Mouse (Mus musculus): ENCODE measurements around the gene Sfrp5. TPM values are rescaled to one million over a fixed set of nuclear protein-coding genes. Genes with fewer than 3 reads are reported as not detected.

Sfrp5 gene
- polyA plus RNA-seq, 1 experiment from 2014 or later, result 1.2 TPM

DNA sequence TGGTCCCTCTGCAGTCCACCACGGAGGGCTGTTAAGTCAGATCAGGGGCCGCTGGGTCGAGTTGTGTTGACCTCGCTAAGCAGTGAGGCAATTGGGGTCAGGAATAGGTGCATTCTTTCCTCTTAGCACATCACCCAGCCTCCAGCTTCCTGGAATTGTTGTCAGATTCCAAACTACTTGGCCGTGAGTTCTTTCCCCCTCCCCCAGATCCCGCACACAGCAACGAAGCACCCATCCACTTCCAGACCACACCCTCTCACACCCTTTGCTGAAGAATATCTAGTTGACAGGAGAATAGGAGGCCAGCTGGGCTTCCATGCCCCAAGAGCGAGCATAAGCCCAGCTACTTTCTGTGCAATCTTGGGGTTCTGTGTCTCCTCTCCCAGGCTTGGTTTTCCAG lies 9.9 kb upstream of the Sfrp5 start:
- H3K4me2 ChIP-seq (ENCODE audit: low read depth, low read length), result no peak overlapping the region
- H3K9me3 ChIP-seq (replicated peaks; ENCODE audit: control insufficient read depth, low read length), result no peaks in the 10 kb centered on the region
- no peak overlapping the region for H3K4me3 ChIP-seq (ENCODE audit: low read depth, low read length)
- H3K27ac ChIP-seq (replicated peaks; ENCODE audit: low read depth, low read length), result no peak overlapping the region
- no peaks in the 10 kb centered on the region for H3K36me3 ChIP-seq (replicated peaks; ENCODE audit: control insufficient read depth, insufficient read depth, low read depth, low read length)
- no peaks in the 10 kb centered on the region for H3K27me3 ChIP-seq (ENCODE audit: control insufficient read depth, insufficient read depth, low read length)
- DNase-seq (ENCODE audit: low spot score) (no peak), ATAC-seq (replicated peaks; ENCODE audit: insufficient number of reproducible peaks, low FRiP score, low TSS enrichment, low read depth) (no peak)
- no peak overlapping the region for H3K9ac ChIP-seq (replicated peaks; ENCODE audit: low read length)
- H3K4me1 ChIP-seq (ENCODE audit: control insufficient read depth, insufficient read depth, low read length), result no peaks in the 10 kb centered on the region
- WGBS, result 24% methylated on average over 8 of the region's 8 CpGs

DNA sequence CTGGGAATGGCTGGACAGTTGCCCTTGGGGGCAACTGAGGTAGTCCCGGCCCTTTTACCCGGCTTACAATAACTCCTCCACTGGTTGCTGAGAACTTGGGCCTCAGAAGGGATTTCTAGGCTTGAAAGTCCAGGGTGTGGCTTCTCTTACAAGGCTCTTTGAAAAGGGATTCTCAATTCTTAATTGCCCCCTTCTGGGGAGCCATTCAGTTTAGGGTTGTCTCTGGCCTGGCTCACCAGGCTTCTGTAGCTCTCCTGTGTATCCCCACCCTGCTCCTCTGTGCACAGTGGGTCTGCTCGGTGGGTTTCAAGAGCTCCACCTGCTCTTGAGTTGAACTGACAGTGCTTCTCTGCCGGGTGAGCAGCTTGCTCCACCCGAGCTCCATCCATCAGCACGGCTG lies 7.9 kb upstream of the Sfrp5 start:
- H3K9ac ChIP-seq (replicated peaks; ENCODE audit: low read length), result no peak overlapping the region
- H3K9me3 ChIP-seq (replicated peaks; ENCODE audit: control insufficient read depth, low read length), result no peaks in the 10 kb centered on the region
- H3K4me1 ChIP-seq (ENCODE audit: control insufficient read depth, insufficient read depth, low read length), result no peaks in the 10 kb centered on the region
- 47% methylated on average over 6 of the region's 6 CpGs for WGBS
- H3K36me3 ChIP-seq (replicated peaks; ENCODE audit: control insufficient read depth, insufficient read depth, low read depth, low read length), result no peaks in the 10 kb centered on the region
- no peaks in the 10 kb centered on the region for H3K27me3 ChIP-seq (ENCODE audit: control insufficient read depth, insufficient read depth, low read length)
- no peak overlapping the region for H3K4me3 ChIP-seq (ENCODE audit: low read depth, low read length)
- no peak overlapping the region for H3K4me2 ChIP-seq (ENCODE audit: low read depth, low read length)
- ATAC-seq (replicated peaks; ENCODE audit: insufficient number of reproducible peaks, low FRiP score, low TSS enrichment, low read depth) (no peak), DNase-seq (ENCODE audit: low spot score) (no peak)
- no peak overlapping the region for H3K27ac ChIP-seq (replicated peaks; ENCODE audit: low read depth, low read length)

DNA sequence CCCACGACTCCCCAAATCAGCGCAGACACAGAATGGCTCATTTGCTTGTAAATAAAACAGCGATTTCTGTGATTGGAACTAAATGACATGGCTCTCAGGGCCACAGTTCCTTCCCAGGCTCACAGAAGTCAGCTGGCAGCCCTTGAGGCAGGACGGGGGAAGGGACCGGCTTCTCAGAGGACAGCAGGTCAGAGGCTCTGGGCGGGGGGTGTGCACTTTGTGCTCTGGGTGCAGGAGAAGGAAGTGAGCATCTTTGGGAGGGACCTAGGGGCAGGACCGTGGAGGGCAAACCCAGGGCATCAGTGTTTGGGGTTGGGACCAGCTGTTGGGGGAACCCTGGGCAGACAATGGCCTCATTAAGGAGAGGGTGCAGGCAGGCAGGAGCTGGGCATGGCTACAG lies 7.4 kb upstream of the Sfrp5 start:
- Histone ChIP-seq H3K9me3 (replicated peaks; ENCODE audit: control insufficient read depth, low read length) (no peaks in the 10 kb centered on the region), H3K4me3 (ENCODE audit: low read depth, low read length) (no peak overlapping the region), H3K4me2 (ENCODE audit: low read depth, low read length) (no peak overlapping the region), H3K27ac (replicated peaks; ENCODE audit: low read depth, low read length) (no peak overlapping the region), H3K4me1 (ENCODE audit: control insufficient read depth, insufficient read depth, low read length) (no peaks in the 10 kb centered on the region), H3K9ac (replicated peaks; ENCODE audit: low read length) (no peak overlapping the region), H3K36me3 (replicated peaks; ENCODE audit: control insufficient read depth, insufficient read depth, low read depth, low read length) (no peaks in the 10 kb centered on the region), H3K27me3 (ENCODE audit: control insufficient read depth, insufficient read depth, low read length) (no peaks in the 10 kb centered on the region)
- DNase-seq (ENCODE audit: low spot score), result no peak
- 42% methylated on average over 7 of the region's 7 CpGs for WGBS
- no peak for ATAC-seq (replicated peaks; ENCODE audit: insufficient number of reproducible peaks, low FRiP score, low TSS enrichment, low read depth)

DNA sequence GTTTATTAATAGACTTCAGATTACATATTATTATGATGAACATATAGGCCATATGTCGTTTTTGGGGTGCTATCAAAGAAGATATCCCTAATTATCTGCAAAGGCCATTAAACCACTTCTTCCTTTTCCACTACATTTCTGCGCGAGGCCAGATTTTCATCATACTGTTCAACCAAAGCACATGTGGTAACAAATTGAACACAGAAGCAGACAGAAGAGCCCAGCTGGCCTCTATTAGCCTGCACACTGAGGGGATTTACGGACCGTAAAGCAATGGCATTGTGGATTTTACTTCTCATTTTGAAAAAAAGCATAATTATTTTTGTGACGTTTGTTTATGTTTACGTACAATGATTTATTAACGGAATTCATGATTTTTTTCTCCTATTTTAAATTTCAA lies 3.1 kb upstream of the Sfrp5 start:
- H3K9me3 ChIP-seq (replicated peaks; ENCODE audit: control insufficient read depth, low read length), result no peaks in the 10 kb centered on the region
- H3K27ac ChIP-seq (replicated peaks; ENCODE audit: low read depth, low read length), result no peak overlapping the region
- ATAC-seq (replicated peaks; ENCODE audit: insufficient number of reproducible peaks, low FRiP score, low TSS enrichment, low read depth) (no peak), DNase-seq (ENCODE audit: low spot score) (peak; percentile 86)
- H3K4me2 ChIP-seq (ENCODE audit: low read depth, low read length), result no peak overlapping the region
- no peaks in the 10 kb centered on the region for H3K36me3 ChIP-seq (replicated peaks; ENCODE audit: control insufficient read depth, insufficient read depth, low read depth, low read length)
- H3K27me3 ChIP-seq (ENCODE audit: control insufficient read depth, insufficient read depth, low read length), result peaks cover 34% of the 10 kb centered on the region
- 47% methylated on average over 8 of the region's 8 CpGs for WGBS
- H3K9ac ChIP-seq (replicated peaks; ENCODE audit: low read length), result no peak overlapping the region
- H3K4me1 ChIP-seq (ENCODE audit: control insufficient read depth, insufficient read depth, low read length), result peaks cover 3% of the 10 kb centered on the region
- no peak overlapping the region for H3K4me3 ChIP-seq (ENCODE audit: low read depth, low read length)

DNA sequence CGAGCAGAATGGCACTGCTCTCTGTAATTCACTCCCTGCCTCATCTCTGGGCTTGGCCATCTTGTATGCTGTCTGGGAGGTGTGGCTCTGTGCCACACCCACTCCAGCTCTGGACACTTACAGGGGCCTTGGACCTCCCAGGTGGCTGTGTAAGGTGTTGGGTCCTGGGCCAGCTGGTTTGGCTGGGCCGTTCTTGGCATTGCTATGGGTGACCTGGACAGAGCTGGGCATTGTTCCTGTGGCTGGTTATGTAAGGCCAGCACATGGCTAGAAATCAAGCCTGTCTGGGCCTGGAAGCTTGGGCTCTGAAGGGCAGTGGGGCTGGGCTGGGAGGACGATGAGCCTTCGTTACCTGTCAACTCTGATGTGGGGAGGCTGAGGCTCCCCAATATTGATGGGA lies 2.3 kb upstream of the Sfrp5 start:
- no peak for DNase-seq (ENCODE audit: low spot score)
- peaks cover 42% of the 10 kb centered on the region for H3K27me3 ChIP-seq (ENCODE audit: control insufficient read depth, insufficient read depth, low read length)
- no peak overlapping the region for H3K9ac ChIP-seq (replicated peaks; ENCODE audit: low read length)
- H3K4me2 ChIP-seq (ENCODE audit: low read depth, low read length), result no peak overlapping the region
- H3K36me3 ChIP-seq (replicated peaks; ENCODE audit: control insufficient read depth, insufficient read depth, low read depth, low read length), result no peaks in the 10 kb centered on the region
- WGBS, result 80% methylated on average over 4 of the region's 4 CpGs
- no peak for ATAC-seq (replicated peaks; ENCODE audit: insufficient number of reproducible peaks, low FRiP score, low TSS enrichment, low read depth)
- no peaks in the 10 kb centered on the region for H3K9me3 ChIP-seq (replicated peaks; ENCODE audit: control insufficient read depth, low read length)
- H3K27ac ChIP-seq (replicated peaks; ENCODE audit: low read depth, low read length), result no peak overlapping the region
- no peak overlapping the region for H3K4me3 ChIP-seq (ENCODE audit: low read depth, low read length)
- peaks cover 3% of the 10 kb centered on the region for H3K4me1 ChIP-seq (ENCODE audit: control insufficient read depth, insufficient read depth, low read length)

DNA sequence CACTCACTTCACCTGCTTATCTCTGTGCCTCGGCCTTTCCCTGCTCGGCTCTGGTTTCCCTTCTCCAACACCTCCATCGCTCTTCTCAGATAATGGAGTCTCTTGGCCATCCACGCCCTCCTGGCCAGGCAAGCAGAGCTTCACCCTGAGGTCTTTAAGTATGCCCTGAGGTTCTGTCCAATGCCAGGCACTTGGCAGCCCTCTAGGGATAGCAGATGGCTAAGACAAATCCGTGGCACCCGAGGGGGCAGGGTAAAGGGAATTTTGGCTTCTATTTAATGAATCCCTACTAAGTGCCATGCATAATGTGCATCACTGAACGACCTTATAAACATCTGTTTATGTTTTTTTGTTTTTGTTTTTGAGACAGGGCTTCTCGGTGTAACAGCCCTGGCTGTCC lies 415 bp upstream of the Sfrp5 start:
- Histone ChIP-seq H3K4me1 (ENCODE audit: control insufficient read depth, insufficient read depth, low read length) (peaks cover 3% of the 10 kb centered on the region), H3K36me3 (replicated peaks; ENCODE audit: control insufficient read depth, insufficient read depth, low read depth, low read length) (no peaks in the 10 kb centered on the region), H3K27me3 (ENCODE audit: control insufficient read depth, insufficient read depth, low read length) (peaks cover 44% of the 10 kb centered on the region), H3K27ac (replicated peaks; ENCODE audit: low read depth, low read length) (no peak overlapping the region), H3K9ac (replicated peaks; ENCODE audit: low read length) (no peak overlapping the region), H3K9me3 (replicated peaks; ENCODE audit: control insufficient read depth, low read length) (no peaks in the 10 kb centered on the region), H3K4me3 (ENCODE audit: low read depth, low read length) (no peak overlapping the region), H3K4me2 (ENCODE audit: low read depth, low read length) (no peak overlapping the region)
- no peak for ATAC-seq (replicated peaks; ENCODE audit: insufficient number of reproducible peaks, low FRiP score, low TSS enrichment, low read depth)
- 38% methylated on average over 8 of the region's 8 CpGs for WGBS
- no peak for DNase-seq (ENCODE audit: low spot score)

DNA sequence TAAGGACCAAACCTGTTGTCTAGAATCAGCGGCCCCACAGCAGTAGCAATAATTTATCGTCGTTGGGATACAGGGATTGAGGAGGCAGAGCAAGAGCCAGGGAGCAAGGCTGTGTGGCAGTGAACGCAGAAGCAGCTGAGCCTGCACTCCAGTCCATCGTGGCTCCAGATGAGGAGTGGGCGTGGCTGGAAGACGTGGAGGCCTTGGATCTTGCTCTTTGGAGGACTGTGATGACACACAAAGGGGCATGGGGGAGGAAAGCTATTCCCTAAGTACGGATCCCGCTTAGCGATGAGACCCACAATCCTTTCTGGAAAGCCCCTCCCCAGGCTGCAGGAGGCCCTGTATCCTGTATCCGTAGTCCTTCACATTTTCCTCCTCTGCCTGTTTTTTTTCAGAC lies 4.0 kb downstream of the Sfrp5 start:
- Histone ChIP-seq H3K4me2 (ENCODE audit: low read depth, low read length) (no peak overlapping the region), H3K4me3 (ENCODE audit: low read depth, low read length) (no peak overlapping the region), H3K4me1 (ENCODE audit: control insufficient read depth, insufficient read depth, low read length) (peaks cover 3% of the 10 kb centered on the region), H3K27ac (replicated peaks; ENCODE audit: low read depth, low read length) (no peak overlapping the region), H3K9me3 (replicated peaks; ENCODE audit: control insufficient read depth, low read length) (no peaks in the 10 kb centered on the region), H3K27me3 (ENCODE audit: control insufficient read depth, insufficient read depth, low read length) (peaks cover 38% of the 10 kb centered on the region), H3K9ac (replicated peaks; ENCODE audit: low read length) (no peak overlapping the region), H3K36me3 (replicated peaks; ENCODE audit: control insufficient read depth, insufficient read depth, low read depth, low read length) (no peaks in the 10 kb centered on the region)
- 51% methylated on average over 11 of the region's 11 CpGs for WGBS
- no peak for ATAC-seq (replicated peaks; ENCODE audit: insufficient number of reproducible peaks, low FRiP score, low TSS enrichment, low read depth)
- no peak for DNase-seq (ENCODE audit: low spot score)

DNA sequence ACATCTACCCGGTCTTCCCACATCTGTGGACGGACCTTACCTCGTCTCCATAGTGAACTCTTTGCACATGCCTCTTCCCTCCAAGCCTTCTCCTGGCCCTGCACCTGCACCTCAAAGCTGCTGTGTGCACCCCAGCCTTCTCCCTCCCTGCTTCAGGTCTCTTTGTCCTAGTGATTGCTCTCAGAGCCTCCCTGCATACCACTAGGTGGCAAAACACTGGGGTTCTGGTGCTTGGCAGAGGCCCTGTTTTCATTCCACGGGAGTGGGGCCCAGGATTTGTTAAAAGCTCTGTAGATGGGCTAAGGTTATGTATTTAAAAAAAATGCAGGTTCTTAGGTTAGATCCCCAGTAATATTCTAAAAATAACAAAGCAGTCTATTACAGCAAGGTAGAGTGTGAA lies 5.0 kb downstream of the Sfrp5 start:
- H3K27me3 ChIP-seq (ENCODE audit: control insufficient read depth, insufficient read depth, low read length), result peaks cover 29% of the 10 kb centered on the region
- H3K4me2 ChIP-seq (ENCODE audit: low read depth, low read length), result no peak overlapping the region
- no peak overlapping the region for H3K4me3 ChIP-seq (ENCODE audit: low read depth, low read length)
- no peaks in the 10 kb centered on the region for H3K36me3 ChIP-seq (replicated peaks; ENCODE audit: control insufficient read depth, insufficient read depth, low read depth, low read length)
- H3K9me3 ChIP-seq (replicated peaks; ENCODE audit: control insufficient read depth, low read length), result no peaks in the 10 kb centered on the region
- no peak overlapping the region for H3K27ac ChIP-seq (replicated peaks; ENCODE audit: low read depth, low read length)
- no peak for DNase-seq (ENCODE audit: low spot score)
- peaks cover 3% of the 10 kb centered on the region for H3K4me1 ChIP-seq (ENCODE audit: control insufficient read depth, insufficient read depth, low read length)
- WGBS, result 71% methylated on average over 4 of the region's 4 CpGs
- ATAC-seq (replicated peaks; ENCODE audit: insufficient number of reproducible peaks, low FRiP score, low TSS enrichment, low read depth), result no peak
- no peak overlapping the region for H3K9ac ChIP-seq (replicated peaks; ENCODE audit: low read length)

Measured in embryonic facial prominence, embryonic 11.5 days (tissue).